Comparison of ENCODE assay signal across 9 mouse cellular contexts in the genomic region with DNA sequence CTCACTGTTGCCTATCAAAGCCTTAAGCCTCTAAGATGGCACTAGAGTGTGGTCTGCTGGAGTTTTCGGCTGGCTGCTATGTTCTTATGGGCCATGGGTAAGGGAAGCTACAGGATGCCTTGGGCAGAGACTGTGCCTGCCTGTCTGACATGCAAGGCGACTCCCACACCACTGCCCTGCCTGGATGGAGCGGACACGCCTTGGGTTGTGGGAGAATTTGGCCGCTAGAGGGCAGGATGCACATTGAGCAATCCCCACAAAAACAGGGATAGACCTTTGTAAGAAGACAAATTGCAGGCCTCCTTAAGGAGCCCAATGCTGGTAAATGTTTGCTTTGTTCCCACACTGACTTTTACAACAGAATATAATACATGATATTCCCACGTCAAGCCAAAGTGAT.
A peak's percentile ranks its signal among the peaks of the same experiment; 100 is the strongest.
DNase-seq lines count a peak whose midpoint lies in the region; ATAC-seq and TF ChIP-seq lines count a peak whose summit lies in the region.
"Had no signal": no experiment of that assay in that cellular context is flagged by ENCODE, and none has a peak within 500 bp of the region (broad histone marks: within the 10 kb centered on the region; RNA-seq: fewer than 3 reads in every experiment).

No protein-coding gene starts in this region.

- peak; percentile 71 for DNase-seq in MEL (ENCODE audit: low read depth, low spot score)
- DNase-seq in c-Kit-positive CD71-negative TER-119-negative erythroid progenitor cells, embryonic 14.5 days (ENCODE audit: low read depth), result peak; percentile 34
- peak; percentile 78 to 86 for DNase-seq in heart, postnatal 14 days
- DNase-seq in kidney, postnatal 36 days, result peak; percentile 73 to 90
- peak; percentile 61 to 65 for DNase-seq in lung, adult 18-20 months
- peak; percentile 43 for DNase-seq in retina, postnatal 7 days (ENCODE audit: low read depth, low spot score)
- DNase-seq in urinary bladder, adult 18-20 months (ENCODE audit: low spot score in 2 of 2), result peak; percentile 59 to 70

- peak; percentile 86 for TF ChIP-seq RAD21 in MEL (IDR thresholded peaks at IDR 0.05; ENCODE audit: low read depth, low read length)

- TF ChIP-seq CTCF in MEL (IDR thresholded peaks at IDR 0.05 in 2 of 3, conservative IDR thresholded peaks at IDR 0.05 in 1 of 3; ENCODE audit: control insufficient read depth in 1 of 3, insufficient read depth in 1 of 3, low read depth in 2 of 3, low read length in 3 of 3, poor library complexity in 1 of 3, severe bottlenecking in 1 of 3), result peak; percentile 70 to 89 (median 86)

- no peak overlapping the region for H3K27ac ChIP-seq in MEL (ENCODE audit: control insufficient read depth, low read depth, low read length)
- no peak overlapping the region for H3K27ac ChIP-seq in forebrain, embryonic 12.5 days
- H3K27ac ChIP-seq: limb, embryonic 12.5 days had no signal

- H3K9ac ChIP-seq in MEL (ENCODE audit: control insufficient read depth, low read depth, low read length, poor library complexity, severe bottlenecking), result no peak overlapping the region
- no peak overlapping the region for H3K9ac ChIP-seq in forebrain, embryonic 12.5 days
- H3K9ac ChIP-seq: limb, embryonic 12.5 days had no signal

- whole genome bisulfite sequencing in forebrain, embryonic 12.5 days, result 12% methylated on average over 6 of the region's 6 CpGs

- no peaks in the 10 kb centered on the region; a peak in 1 of 4 replicates for H3K4me1 ChIP-seq in MEL (ENCODE audit: control insufficient read depth in 1 of 2, insufficient read depth in 2 of 2, low read length in 2 of 2)
- peaks cover 3% of the 10 kb centered on the region for H3K4me1 ChIP-seq in forebrain, embryonic 12.5 days

- TF ChIP-seq POLR2A in MEL (IDR thresholded peaks at IDR 0.05; ENCODE audit: control insufficient read depth in 1 of 2, insufficient read depth in 1 of 2, low read depth in 1 of 2, low read length in 2 of 2, poor library complexity in 1 of 2), result no peak

- intact Hi-C loops in heart, postnatal 14 days (cut with DNase I), result loop anchor here (2.0 kb wide), 3 partner anchors 254 to 448 kb away; no protein-coding TSS in a partner anchor

- no peaks in the 10 kb centered on the region for H3K79me2 ChIP-seq in MEL (ENCODE audit: control insufficient read depth, insufficient read depth, low read length, poor library complexity)

- ATAC-seq in forebrain, embryonic 12.5 days (ENCODE audit: low FRiP score), result peak; percentile 46; the same call in 1 of the 2 replicates

- no peak overlapping the region for H3K4me2 ChIP-seq in forebrain, embryonic 12.5 days
- H3K4me2 ChIP-seq: limb, embryonic 12.5 days had no signal

- no peaks in the 10 kb centered on the region for H3K27me3 ChIP-seq in MEL (ENCODE audit: control insufficient read depth in 1 of 2, insufficient read depth in 2 of 2, low read length in 2 of 2)
- peaks cover 5% of the 10 kb centered on the region for H3K27me3 ChIP-seq in forebrain, embryonic 12.5 days

- H3K36me3 ChIP-seq in MEL (ENCODE audit: control insufficient read depth in 1 of 2, insufficient read depth in 2 of 2, low read length in 2 of 2), result no peaks in the 10 kb centered on the region
- H3K36me3 ChIP-seq in forebrain, embryonic 12.5 days (replicated peaks), result no peaks in the 10 kb centered on the region
- H3K36me3 ChIP-seq: limb, embryonic 12.5 days had no signal

- TF ChIP-seq EP300 in MEL (IDR thresholded peaks at IDR 0.05; ENCODE audit: low read depth in 1 of 2, low read length in 2 of 2), result no peak

- H3K9me3 ChIP-seq in MEL (replicated peaks; ENCODE audit: insufficient read depth, low read length), result no peaks in the 10 kb centered on the region
- no peaks in the 10 kb centered on the region for H3K9me3 ChIP-seq in forebrain, embryonic 12.5 days
- H3K9me3 ChIP-seq: limb, embryonic 12.5 days had no signal

- H3K4me3 ChIP-seq in MEL (ENCODE audit: control insufficient read depth in 1 of 2, insufficient read depth in 1 of 2, low read depth in 2 of 2, low read length in 2 of 2), result no peak overlapping the region
- no peak overlapping the region for H3K4me3 ChIP-seq in forebrain, embryonic 12.5 days (replicated peaks)
- H3K4me3 ChIP-seq: limb, embryonic 12.5 days had no signal

TF ChIP-seq in MEL, 35 proteins besides CTCF, POLR2A, EP300 and RAD21:
- TF ChIP-seq ZKSCAN1 (IDR thresholded peaks at IDR 0.05; ENCODE audit: low read depth, low read length) (no peak), POLR2AphosphoS2 (IDR thresholded peaks at IDR 0.05; ENCODE audit: low read length) (no peak), UBTF (IDR thresholded peaks at IDR 0.05; ENCODE audit: borderline replicate concordance, insufficient read depth, low read depth, low read length) (no peak), TCF12 (IDR thresholded peaks at IDR 0.05; ENCODE audit: low read depth, low read length) (no peak), ZC3H11A (IDR thresholded peaks at IDR 0.05; ENCODE audit: low read depth, low read length) (peak; percentile 92), MEF2A (IDR thresholded peaks at IDR 0.05; ENCODE audit: extremely low read depth, insufficient replicate concordance, low read depth, low read length, poor library complexity, severe bottlenecking) (no peak), SMC3 (IDR thresholded peaks at IDR 0.05; ENCODE audit: low read depth, low read length) (peak; percentile 96), GABPA (IDR thresholded peaks at IDR 0.05; ENCODE audit: low read depth, low read length) (no peak), MYB (IDR thresholded peaks at IDR 0.05; ENCODE audit: low read depth, low read length) (no peak)
